Mouse (Mus musculus) Muller cell, postnatal 12 days (primary cell): Measurements from ENCODE around the gene Rbm15b.

Source experiments
- DNase-seq: peaks from one replicate; pipeline ENCODE4 v3.0.0-alpha.2; 2015; ENCODE audit errors: inconsistent ontology term

Gene Rbm15b

GRCm38 (mm10) chr9:106884996-106885900 is 2.0 kb downstream of the Rbm15b start:
- DNase-seq = peak; percentile 32

- DNase-seq = peak; percentile 27
These were observed 2.9 kb downstream of the Rbm15b start for GRCm38 (mm10) chr9:106884306-106884705.

DNA sequence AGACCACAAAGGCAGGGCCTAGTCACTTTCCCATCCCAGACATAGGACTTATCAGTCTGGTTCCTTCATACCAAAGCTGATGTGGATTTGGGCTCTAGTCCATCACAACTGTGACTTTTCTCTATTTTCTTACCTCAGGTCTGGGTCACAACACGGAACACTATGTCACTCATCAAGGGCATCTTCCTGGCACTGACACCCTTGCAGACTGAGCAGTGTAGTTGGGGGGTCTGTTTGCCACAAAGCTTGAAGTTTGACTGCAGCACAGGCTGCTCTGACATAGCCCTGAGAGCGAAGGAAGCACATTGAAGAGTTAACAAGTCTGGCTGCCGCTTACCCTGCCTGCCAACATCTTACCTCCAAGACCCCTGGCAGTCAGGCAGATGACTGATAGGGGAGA is 4.1 kb downstream of the Rbm15b start:
- DNase-seq = no peak

DNA sequence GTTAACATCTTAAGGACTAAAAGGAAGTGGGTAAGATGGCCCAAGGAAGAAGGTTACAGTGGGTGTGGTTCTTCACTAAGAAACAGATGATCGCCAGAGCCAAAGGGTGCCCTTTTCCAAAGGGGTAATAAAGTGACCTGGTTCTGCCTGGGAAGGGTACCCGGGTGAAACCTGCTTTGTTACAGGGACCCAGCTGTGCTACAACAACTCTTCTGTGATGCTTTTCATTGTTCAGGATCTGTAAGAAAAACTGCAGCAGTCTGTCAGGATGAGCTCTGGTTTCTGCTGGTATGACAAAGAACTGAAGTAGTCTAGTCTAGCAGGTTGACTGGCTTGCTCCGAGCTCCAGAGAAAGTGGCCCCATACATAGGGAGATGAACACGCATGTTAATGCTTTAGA is 5.1 kb downstream of the Rbm15b start:
- no peak for DNase-seq

- no peak for DNase-seq
These were observed 6.0 kb downstream of the Rbm15b start for GRCm38 (mm10) chr9:106881071-106881755.

DNA sequence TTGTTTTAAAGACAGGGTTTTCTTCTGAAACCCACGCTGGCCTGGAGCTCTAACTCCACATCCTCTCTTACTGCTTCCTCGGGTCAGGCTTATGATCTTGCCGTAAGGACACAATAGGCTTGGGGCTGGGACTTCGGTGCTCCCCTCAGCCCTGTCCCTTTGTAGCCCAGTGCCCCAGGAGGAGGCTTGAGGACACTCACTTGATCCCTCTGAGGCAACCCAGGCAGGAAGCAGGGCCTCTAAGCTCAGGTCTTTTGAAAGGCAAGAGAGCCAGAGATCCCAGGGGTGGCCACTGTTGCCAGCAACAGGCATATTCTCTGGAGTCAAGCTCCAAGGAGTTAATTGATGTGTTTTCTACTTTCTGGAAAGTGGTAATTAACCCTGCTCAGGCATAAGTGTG is 7.8 kb downstream of the Rbm15b start:
- DNase-seq = no peak

DNA sequence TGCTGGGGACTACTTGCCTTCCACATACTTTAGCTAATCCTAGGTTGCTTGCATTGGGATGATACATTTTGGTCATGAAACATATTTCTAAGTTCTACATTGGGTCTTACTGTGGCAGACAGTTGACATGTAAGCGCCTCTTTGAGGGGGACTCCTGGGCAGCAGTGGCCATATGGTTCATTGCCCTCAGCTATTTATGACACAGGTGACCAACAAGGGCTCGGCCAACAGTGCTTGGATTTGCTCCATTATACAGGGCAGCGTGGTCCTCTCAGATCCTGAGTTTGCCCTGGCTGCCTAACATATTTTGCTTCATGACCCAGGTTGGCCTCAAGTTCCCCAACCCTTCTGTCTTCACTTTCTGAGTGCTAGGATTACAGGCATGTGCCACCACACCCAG is 10.6 kb downstream of the Rbm15b start:
- no peak for DNase-seq

DNA sequence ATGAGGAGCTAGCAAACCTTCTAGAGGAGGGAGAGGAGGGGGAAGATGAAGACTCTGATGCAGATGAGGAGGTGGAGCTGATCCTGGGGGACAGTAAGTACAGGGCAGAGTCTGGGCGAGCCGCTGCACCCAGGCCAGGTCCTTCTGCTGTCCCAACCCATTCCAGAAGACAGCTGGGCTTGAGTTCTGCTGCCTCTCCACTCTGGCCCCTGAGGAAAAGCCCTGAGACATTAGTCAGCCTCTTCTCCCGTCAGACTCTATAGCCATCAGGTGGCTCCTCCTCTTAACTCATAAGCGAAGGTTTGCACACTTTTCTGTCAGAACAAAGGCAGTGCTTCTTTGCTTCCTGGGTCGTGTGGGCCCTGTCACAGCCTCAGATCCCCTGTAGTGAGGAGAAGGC is 13.0 kb downstream of the Rbm15b start:
- DNase-seq = no peak

- DNase-seq = no peak
These were observed 29.2 kb downstream of the Rbm15b start for GRCm38 (mm10) chr9:106858036-106858435.

DNA sequence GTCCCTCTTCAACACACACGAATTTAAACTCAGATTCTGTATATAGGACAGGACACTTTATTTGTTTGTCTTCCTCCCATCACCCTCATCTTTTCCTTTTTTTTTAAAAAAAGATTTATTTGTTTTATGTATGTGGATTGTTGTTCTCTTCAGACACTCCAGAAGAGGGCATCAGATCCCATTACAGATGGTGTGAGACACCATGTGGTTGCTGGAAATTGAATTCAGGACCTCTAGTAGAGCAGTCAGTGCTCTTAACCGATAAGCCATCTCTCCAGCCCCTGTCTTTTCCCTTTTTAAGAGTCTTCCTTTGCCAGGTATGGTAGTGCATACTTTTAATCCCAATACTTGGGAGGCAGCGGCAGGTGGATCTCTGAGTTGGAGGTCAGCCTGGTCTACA is 30.6 kb downstream of the Rbm15b start:
- no peak for DNase-seq

- no peak for DNase-seq
These were observed 44.4 kb downstream of the Rbm15b start for GRCm38 (mm10) chr9:106842800-106843199.

GRCm38 (mm10) chr9:106840569-106840968 is 46.7 kb downstream of the Rbm15b start:
- DNase-seq = no peak
